Mouse (Mus musculus) E14TG2a.4 (cell line): ENCODE measurements around the gene Rho.

Source experiments
- CTCF ChIP-seq: conservative IDR thresholded peaks from 2 replicates; pipeline ENCODE4 v1.5.1; 2014; ENCODE audit warnings: low read length
- NANOG ChIP-seq: IDR thresholded peaks from 2 replicates; pipeline ENCODE4 v1.6.1; 2014; ENCODE audit warnings: borderline replicate concordance, low read length, mixed read lengths

- TF ChIP-seq CTCF (no peak), NANOG (no peak)
Measured at GRCm38 (mm10) chr6:115940603-115941002, 9.1 kb downstream of the Rho start.
